Mouse (Mus musculus): Measurements from ENCODE around the gene Cyld.

DNA sequence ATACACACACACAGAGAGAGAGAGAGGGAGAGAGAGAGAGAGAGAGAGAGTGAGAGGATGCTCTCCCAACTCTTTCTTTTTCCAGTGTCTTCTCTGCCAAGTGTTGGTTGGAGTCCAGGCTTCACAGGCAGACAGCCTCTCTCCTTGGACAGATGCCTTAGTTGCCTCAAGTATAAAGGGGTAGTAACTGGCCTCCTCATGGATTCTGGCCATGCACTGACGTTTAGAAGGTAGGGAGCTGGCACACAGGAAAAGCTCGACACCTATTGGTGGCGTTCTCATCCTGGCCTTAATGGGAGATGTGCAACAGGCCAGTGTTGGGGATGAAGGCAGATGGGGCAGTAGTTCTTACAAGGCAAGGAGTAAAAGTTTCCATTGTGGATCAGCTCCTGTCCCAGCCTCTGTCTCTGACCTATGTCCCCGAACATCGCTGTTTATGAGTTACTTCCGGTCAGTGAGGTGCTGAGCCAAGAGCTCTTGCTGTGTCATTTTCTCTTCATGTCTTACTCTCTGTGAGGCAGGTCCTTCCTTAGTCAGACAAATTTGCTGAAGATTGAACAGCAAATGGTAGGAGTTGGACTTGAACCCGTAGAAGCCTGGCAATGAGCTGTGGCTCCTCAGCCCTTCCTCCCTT, 13.1 kb upstream of the Cyld start:
- TF ChIP-seq GATA1 (IDR thresholded peaks at IDR 0.05; ENCODE audit: low read length) (no peak), TAL1 (IDR thresholded peaks at IDR 0.05; ENCODE audit: low read length) (no peak)
